Mouse (Mus musculus) heart, embryonic 16.5 days (tissue): ENCODE results near the gene Tead3. TPM values are rescaled to one million over a fixed set of nuclear protein-coding genes. Genes with fewer than 3 reads are reported as not detected.

Experiments used
- ATAC-seq: fragments of 200-750 bp; cut with Nextera tagmentation; replicated peaks from 2 replicates; pipeline ENCODE4 v1.8.0; 2017; ENCODE audit warnings: moderate number of reproducible peaks; ENCODE audit not compliant: insufficient read depth, low FRiP score; ENCODE audit errors: extremely low read depth
- H3K27ac ChIP-seq: fragments of 300-500 bp; sonication (generic); 2 replicates; pipeline ENCODE4 v1.5.1; 2014; ENCODE audit warnings: mild to moderate bottlenecking, low read length, control low read depth, moderate library complexity
- H3K27me3 ChIP-seq: fragments of 300-500 bp; sonication (generic); 2 replicates; pipeline ENCODE4 v1.6.1; 2014; ENCODE audit warnings: low read length, mixed read lengths; ENCODE audit not compliant: control insufficient read depth, insufficient read depth
- H3K36me3 ChIP-seq: fragments of 300-500 bp; sonication (generic); 2 replicates; pipeline ENCODE4 v1.6.1; 2014; ENCODE audit not compliant: control insufficient read depth, insufficient read depth
- H3K4me1 ChIP-seq: fragments of 300-500 bp; sonication (generic); 2 replicates; pipeline ENCODE4 v1.6.1; 2014; ENCODE audit warnings: low read length, mixed read lengths; ENCODE audit not compliant: control insufficient read depth, insufficient read depth
- H3K4me2 ChIP-seq: fragments of 300-500 bp; sonication (generic); 2 replicates; pipeline ENCODE4 v1.6.1; 2014; ENCODE audit warnings: low read depth, mild to moderate bottlenecking, control low read depth, low read length
- H3K4me3 ChIP-seq: fragments of 300-500 bp; sonication (generic); 2 replicates; pipeline ENCODE4 v1.5.1; 2014; ENCODE audit warnings: mild to moderate bottlenecking, control low read depth, low read length
- H3K9ac ChIP-seq: fragments of 300-500 bp; sonication (generic); 2 replicates; pipeline ENCODE4 v1.6.1; 2014; ENCODE audit warnings: low read length, control low read depth
- H3K9me3 ChIP-seq: fragments of 300-500 bp; sonication (generic); replicated peaks from 2 replicates; pipeline ENCODE4 v1.6.1; 2016; ENCODE audit warnings: low read length; ENCODE audit not compliant: control insufficient read depth
- WGBS: fragments of 180-500 bp; shearing (Covaris S2); extraction: QIAGEN DNeasy Blood & Tissue Kit; methylation state at CpG from one replicate; pipeline ENCODE4 v1.1.7; 2014; 5-methylcytosine and 5-hydroxymethylcytosine counted together
- polyA plus RNA-seq: library from polyadenylated mRNA; unstranded; fragments of >200 nt; fragmentation: Nextera tagmentation; extraction: Ambion mirVana; gene quantifications from 2 replicates; pipeline ENCODE4 v1.2.1, GENCODE M21; 2015

Tead3 gene
- polyA plus RNA-seq, 1 experiment from 2014 or later: 6.2 TPM

DNA sequence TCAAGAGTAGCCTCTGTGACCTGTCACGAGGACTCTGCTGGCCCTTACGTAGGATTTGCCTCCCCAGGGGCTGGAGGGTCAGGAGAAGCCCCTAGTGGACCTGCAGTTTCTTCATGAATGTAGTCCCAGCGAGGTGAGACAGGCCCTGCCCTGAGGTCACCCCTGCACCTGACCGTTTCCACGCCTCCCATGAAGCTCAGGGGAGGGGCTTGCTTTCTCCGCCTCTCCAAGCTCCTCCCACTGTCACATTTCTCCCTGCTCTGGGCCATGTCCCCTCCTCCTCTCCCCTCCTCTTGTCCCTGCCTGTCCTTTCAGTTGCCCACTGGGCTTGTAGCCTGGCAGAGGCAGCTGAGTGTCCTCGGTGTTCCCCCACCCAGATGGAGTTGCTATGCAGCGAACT, 33.5 kb downstream of the Tead3 start:
- no peak overlapping the region for H3K9ac ChIP-seq
- no peak overlapping the region for H3K27ac ChIP-seq
- H3K4me1 ChIP-seq: peaks cover 6% of the 10 kb centered on the region
- no peaks in the 10 kb centered on the region for H3K9me3 ChIP-seq
- H3K4me3 ChIP-seq: no peak overlapping the region
- H3K36me3 ChIP-seq: peaks cover 30% of the 10 kb centered on the region
- no peaks in the 10 kb centered on the region for H3K27me3 ChIP-seq
- H3K4me2 ChIP-seq: no peak overlapping the region
- 79% methylated on average over 8 of the region's 8 CpGs for WGBS
- ATAC-seq: no peak

DNA sequence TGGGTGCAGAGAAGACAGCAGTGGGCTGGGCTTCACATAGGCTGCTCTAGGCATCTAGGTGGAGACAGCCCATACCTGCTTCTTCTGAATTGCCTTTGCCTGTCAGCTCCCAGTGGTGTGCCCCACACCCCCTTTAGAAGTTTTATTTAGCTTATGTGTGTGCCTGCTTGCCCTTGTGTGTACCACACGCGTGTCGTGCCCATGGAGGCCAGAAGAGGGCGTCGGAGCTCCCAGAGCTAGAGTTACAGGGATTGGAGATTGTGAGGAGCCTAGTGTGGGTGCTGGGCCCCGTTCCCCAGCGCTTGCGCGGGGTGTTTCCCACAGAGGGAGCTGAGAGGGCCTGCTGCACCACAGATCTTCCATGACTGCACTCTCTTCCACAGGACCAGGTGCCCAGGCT, 34.1 kb downstream of the Tead3 start:
- ATAC-seq: no peak
- no peak overlapping the region for H3K27ac ChIP-seq
- no peak overlapping the region for H3K4me2 ChIP-seq
- H3K9me3 ChIP-seq: no peaks in the 10 kb centered on the region
- no peaks in the 10 kb centered on the region for H3K27me3 ChIP-seq
- H3K36me3 ChIP-seq: peaks cover 28% of the 10 kb centered on the region
- H3K4me3 ChIP-seq: no peak overlapping the region
- no peak overlapping the region for H3K9ac ChIP-seq
- 93% methylated on average over 9 of the region's 9 CpGs for WGBS
- H3K4me1 ChIP-seq: peaks cover 6% of the 10 kb centered on the region

DNA sequence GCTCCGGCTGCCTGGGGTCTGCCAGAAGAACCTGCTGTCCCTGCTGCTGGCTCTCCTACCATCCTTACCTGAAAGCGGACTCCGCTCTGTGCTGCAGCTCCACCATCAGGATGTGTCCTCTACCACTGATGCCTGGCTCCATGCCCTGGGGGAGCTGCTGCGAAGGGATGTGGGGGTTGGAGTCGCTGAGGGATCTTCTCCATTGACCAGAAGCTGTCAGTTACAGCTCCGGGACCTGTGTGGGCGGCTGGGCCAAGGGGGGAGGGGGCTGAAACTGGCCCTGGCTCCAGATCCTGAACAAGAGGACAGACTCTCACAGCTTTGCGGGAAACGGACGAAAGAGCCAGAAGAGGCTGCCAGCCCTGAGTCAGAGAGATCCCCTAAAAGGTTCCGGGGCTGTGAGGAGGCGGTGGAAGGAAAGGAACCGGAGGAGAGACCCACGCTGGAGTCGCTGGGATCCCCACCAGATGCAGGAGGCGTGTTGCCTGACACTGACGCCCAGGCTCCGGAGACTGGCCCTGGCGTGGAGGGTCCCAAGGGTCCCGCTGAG, 34.9 kb downstream of the Tead3 start:
- Histone ChIP-seq H3K9me3 (no peaks in the 10 kb centered on the region), H3K36me3 (peaks cover 25% of the 10 kb centered on the region), H3K4me1 (peaks cover 6% of the 10 kb centered on the region), H3K27ac (no peak overlapping the region), H3K9ac (no peak overlapping the region), H3K27me3 (no peaks in the 10 kb centered on the region), H3K4me3 (no peak overlapping the region), H3K4me2 (no peak overlapping the region)
- 80% methylated on average over 20 of the region's 20 CpGs for WGBS
- no peak for ATAC-seq

DNA sequence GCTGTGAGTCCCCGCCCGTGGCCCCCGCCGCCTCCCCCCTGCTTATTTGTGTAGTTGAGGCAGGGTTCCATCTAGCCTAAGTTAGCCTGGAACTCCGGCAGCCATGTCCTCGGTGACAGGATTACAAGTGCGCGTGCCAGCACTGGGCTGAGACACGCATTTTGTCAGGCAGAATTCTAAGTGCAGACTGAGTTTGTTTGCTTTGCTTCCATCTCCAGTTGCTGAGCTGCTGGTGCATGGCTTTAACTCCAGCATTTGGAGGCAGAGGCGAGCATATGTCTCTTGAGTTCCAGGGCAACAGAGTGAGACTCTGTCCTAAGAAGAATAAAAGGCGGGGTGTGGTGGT, 36.8 kb downstream of the Tead3 start:
- Histone ChIP-seq H3K4me2 (peak overlapping the region; percentile 92), H3K9me3 (no peaks in the 10 kb centered on the region), H3K27ac (peak overlapping the region; percentile 94), H3K36me3 (peaks cover 22% of the 10 kb centered on the region), H3K4me3 (peak overlapping the region; percentile 93), H3K4me1 (peaks cover 6% of the 10 kb centered on the region), H3K9ac (peak overlapping the region; percentile 95), H3K27me3 (no peaks in the 10 kb centered on the region)
- peak; percentile 28 for ATAC-seq
- 2% methylated on average over 11 of the region's 11 CpGs for WGBS

DNA sequence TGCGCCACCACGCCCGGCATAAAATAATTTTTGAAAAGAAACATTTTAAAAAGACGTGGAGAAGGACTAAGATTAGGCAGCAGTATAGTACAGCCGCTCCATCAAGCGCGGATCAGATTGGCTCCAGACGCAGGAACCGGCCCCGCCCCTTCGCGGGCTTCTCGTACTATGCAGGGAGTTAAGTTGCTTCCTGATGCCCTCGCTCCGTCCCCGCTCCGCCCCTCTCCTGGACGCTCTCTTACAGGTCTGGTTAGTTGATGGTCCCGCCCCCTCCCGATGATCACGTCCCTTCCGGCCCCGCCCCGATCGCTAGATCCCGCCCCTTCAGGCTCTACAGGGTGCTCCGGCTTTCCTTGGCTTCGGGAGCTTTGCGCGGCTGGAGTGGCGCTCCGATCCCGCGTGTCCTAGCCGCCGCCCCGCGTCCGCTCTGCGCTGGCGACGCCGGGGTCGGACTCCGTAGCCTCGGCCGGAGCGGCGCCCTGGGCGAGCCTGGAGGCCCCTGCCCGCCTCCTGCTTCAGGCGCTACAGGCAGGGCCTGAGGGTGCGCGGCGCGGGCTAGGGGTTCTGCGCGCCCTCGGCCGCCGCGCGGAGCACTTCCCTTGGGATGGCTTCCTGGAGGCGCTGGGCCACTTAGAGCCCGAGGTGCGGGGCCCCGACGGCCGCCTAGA, 37.3 kb downstream of the Tead3 start, which contains the start of gene Fance:
Gene Fance (plus strand): TSS at position 308 of the 668 bp plus-strand sequence.
- no peaks in the 10 kb centered on the region for H3K27me3 ChIP-seq
- H3K4me2 ChIP-seq: peak within 1 kb of the TSS; percentile 92
- under 1% methylated on average over 69 of the region's 69 CpGs for WGBS
- H3K4me1 ChIP-seq: peaks cover 10% of the 10 kb centered on the region
- H3K27ac ChIP-seq: peak within 1 kb of the TSS; percentile 94
- H3K9me3 ChIP-seq: no peaks in the 10 kb centered on the region
- ATAC-seq: peak; percentile 98
- H3K9ac ChIP-seq: peak within 1 kb of the TSS; percentile 95
- peak within 1 kb of the TSS; percentile 93 for H3K4me3 ChIP-seq
- peaks cover 19% of the 10 kb centered on the region for H3K36me3 ChIP-seq

DNA sequence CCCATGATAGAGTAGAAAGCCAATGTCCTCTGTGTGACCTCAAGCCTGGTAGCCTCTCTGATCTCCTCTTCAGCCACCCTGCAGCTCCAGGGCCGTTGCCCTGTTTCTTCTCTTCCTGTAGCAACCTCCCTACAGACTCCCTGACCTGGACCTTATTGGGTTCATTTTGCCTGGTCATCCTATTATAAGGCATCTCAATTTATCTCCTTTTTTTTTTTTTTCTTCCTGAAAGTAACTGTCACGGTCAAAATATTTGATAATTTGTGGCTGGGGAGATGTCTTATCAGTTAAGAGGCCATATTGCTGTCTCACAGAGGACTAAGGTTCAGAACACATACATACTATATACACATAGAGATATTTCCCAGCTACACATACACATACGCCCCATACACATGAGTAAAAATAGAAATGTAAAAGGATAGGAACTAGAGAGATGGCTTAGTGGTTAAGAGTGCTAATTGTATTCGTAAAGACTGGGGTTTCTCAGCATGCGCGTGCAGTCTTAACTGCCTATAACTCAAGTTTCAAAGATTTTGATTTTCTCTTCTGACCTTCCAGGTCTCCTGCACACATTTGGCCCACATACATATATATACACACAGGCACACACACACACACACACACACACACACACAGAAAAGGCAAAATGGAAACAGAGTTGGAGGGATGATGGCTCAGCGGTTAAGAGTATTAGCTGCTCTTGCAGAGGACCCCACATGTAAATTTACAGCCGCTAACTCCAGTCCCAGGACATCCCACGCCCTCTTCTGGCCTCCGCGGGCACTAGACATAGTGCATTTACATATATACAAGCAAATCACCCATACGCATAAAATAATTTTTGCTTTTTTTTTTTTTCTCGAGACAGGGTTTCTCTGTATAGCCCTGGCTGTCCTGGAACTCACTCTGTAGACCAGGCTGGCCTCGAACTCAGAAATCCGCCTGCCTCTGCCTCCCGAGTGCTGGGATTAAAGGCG, 38.1 kb downstream of the Tead3 start:
- H3K4me1 ChIP-seq: peaks cover 12% of the 10 kb centered on the region
- H3K4me2 ChIP-seq: peak overlapping the region; percentile 58
- no peak for ATAC-seq
- H3K4me3 ChIP-seq: peak overlapping the region; percentile 93
- WGBS: 26% methylated on average over 16 of the region's 17 CpGs
- H3K27ac ChIP-seq: peak overlapping the region; percentile 71
- H3K36me3 ChIP-seq: peaks cover 14% of the 10 kb centered on the region
- no peaks in the 10 kb centered on the region for H3K27me3 ChIP-seq
- H3K9me3 ChIP-seq: no peaks in the 10 kb centered on the region
- peak overlapping the region; percentile 43 for H3K9ac ChIP-seq

DNA sequence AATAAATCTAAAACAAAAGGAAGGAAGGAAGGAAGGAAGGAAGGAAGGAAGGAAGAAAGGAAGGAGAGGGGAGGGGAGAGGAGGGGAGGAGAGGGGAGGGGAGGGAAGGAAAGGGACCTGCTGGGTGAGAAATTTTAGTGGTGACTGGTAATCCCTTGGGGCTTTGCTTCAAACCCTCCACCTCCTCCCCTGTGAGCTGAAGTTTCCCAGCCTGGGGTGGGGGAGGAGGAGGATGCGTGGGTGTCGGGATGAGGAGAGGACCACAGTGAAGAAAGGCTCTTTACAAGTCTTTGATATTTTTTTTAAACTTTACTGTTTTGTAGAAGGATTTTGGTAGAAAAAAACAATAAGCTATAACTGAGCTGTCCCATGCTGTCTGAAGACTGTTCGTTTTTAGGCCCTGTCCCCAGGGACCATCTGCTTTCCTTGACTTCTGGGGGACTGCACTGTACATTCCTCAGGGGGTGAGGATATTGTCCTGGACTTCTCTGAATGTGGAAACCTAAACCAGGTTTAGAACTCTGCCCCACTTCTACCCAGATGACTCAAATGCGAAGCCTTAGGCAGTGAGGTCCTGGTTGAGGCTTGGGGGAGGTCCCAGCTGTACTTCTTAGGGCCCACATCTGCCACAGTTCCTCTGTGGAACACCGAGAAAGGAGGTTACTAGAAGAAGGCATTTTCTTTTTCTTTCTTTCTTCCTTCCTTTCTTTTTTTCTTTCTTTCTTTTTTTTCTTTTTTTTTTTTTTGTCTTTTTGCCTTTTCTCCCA, 39.1 kb downstream of the Tead3 start:
- Histone ChIP-seq H3K36me3 (peaks cover 4% of the 10 kb centered on the region; the same call in 1 of the 2 replicates), H3K4me3 (no peak overlapping the region), H3K4me2 (no peak overlapping the region), H3K4me1 (peaks cover 12% of the 10 kb centered on the region), H3K27ac (no peak overlapping the region), H3K9ac (no peak overlapping the region), H3K9me3 (no peaks in the 10 kb centered on the region), H3K27me3 (no peaks in the 10 kb centered on the region)
- WGBS: 69% methylated on average over 5 of the region's 5 CpGs
- no peak for ATAC-seq

DNA sequence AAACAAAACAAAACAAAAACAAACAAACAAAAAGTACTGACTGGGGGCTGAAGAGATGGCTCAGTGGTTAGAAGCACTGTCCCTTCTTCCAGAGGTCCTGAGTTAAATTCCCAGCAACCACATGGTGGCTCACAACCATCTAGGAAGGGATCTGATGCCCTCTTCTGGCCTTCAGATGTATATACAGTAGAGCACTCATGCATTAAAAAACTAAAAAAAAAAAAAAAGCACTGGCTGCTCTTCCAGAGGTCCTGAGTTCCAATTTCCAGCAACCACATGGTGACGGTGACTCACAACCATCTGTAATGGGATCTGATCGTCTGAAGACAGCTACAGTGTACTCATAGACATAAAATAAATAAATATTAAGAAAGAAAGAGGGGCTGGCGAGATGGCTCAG, 39.8 kb downstream of the Tead3 start:
- peaks cover under 1% of the 10 kb centered on the region; the same call in 1 of the 2 replicates for H3K36me3 ChIP-seq
- 66% methylated on average over 3 of the region's 3 CpGs for WGBS
- H3K4me1 ChIP-seq: peaks cover 12% of the 10 kb centered on the region
- no peak overlapping the region for H3K27ac ChIP-seq
- no peaks in the 10 kb centered on the region for H3K27me3 ChIP-seq
- no peak overlapping the region for H3K9ac ChIP-seq
- no peaks in the 10 kb centered on the region for H3K9me3 ChIP-seq
- ATAC-seq: no peak
- H3K4me3 ChIP-seq: no peak overlapping the region
- no peak overlapping the region for H3K4me2 ChIP-seq
